Mouse (Mus musculus): ENCODE results near the gene Esx1.

Esx1 gene

DNA sequence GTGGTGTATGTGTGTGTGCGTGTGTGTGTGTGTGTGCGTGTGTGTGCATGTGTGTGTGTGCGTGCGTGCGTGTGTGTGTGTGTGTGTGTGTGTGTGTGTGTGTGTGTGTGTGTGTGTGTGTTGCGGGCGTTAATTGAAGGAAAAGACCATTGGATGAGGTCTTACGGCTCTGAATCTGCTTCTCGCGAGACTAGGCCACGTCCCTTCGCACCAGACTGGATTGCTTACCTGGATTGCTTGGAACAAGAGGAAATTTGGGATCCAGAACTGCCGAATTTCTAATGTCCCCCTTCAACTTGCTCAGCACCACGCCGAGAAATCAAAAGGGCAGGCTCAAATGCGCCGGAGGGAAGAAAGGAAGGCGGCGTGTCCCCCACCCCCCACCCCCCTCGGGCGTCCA lies at the start of gene Esx1:
Gene Esx1, minus strand, starts transcription at position 366 of the 400 bp plus-strand sequence.
- DNase-seq (ENCODE audit: extremely low spot score, low read depth, low spot score), result no peak

DNA sequence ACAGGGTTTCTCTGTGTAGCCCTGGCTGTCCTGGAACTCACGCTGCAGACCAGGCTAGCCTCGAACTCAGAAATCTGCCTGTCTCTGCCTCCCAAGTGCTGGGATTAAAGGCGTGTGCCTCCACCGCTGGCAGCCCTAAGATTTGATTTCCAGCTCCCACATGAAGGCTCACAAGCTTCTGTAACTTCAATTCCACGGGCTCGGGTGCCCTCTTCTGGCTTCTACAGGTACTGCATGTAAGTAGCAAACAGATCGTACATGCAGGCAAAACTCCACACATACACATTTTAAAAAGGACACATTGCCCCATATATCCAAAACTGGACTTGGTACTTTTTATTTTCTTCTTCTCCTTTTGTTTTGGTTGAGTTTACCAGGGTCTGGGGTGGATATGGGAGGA lies 48.1 kb upstream of the Esx1 start:
- DNase-seq (ENCODE audit: extremely low spot score, low read depth, low spot score), result no peak

- DNase-seq (ENCODE audit: extremely low spot score, low read depth, low spot score), result no peak
Observed at GRCm38 (mm10) chrX:137167658-137168057, 45.8 kb upstream of the Esx1 start.

GRCm38 (mm10) chrX:137165621-137166020 lies 43.7 kb upstream of the Esx1 start:
- no peak for DNase-seq (ENCODE audit: extremely low spot score, low read depth, low spot score)

- DNase-seq (ENCODE audit: extremely low spot score, low read depth, low spot score), result no peak
Observed at GRCm38 (mm10) chrX:137162700-137163099, 40.8 kb upstream of the Esx1 start.

DNA sequence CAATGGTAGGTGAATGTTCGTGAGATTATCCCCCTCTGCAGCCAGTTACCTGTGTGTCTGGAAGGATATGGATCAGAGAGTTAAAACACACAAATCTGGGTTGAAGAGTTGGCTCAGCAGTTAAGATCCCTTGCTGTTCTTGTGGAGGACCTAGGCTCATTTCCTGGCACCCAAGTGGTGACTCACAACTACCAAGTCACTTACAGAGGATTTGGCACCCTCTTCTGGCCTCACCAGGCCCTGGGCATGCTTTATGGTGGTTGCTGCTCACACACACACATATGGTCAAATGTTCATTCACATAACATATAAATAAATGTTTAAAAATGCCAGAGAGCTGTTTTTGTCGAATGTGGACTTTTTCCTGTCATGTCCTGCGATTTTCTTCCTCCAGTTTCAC lies 39.1 kb upstream of the Esx1 start:
- no peak for DNase-seq (ENCODE audit: extremely low spot score, low read depth, low spot score)

DNA sequence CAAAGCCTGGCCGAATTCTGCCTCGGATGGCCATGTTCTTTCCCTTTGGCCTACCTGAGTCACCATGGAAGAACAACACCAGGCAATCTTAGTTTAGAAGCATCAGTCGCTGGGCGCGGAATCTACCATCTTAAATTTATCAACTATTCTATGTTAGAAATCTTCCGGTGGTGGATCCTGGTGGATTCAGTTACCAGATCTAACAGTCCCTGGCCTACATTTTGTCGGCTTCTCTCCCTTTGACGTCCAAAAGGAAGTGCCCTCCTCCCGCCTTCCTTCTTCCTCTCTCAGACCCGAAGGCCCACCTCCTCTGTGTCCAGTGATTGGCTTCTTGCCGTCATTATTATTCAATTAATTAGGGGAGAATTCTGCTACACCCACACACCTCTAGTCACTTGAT lies 27.2 kb upstream of the Esx1 start:
- no peak for DNase-seq (ENCODE audit: extremely low spot score, low read depth, low spot score)

- no peak for DNase-seq (ENCODE audit: extremely low spot score, low read depth, low spot score)
Observed at GRCm38 (mm10) chrX:137144674-137145073, 22.8 kb upstream of the Esx1 start.

GRCm38 (mm10) chrX:137143726-137144125 lies 21.8 kb upstream of the Esx1 start:
- DNase-seq (ENCODE audit: extremely low spot score, low read depth, low spot score), result no peak

- no peak for DNase-seq (ENCODE audit: extremely low spot score, low read depth, low spot score)
Observed at GRCm38 (mm10) chrX:137142546-137142945, 20.7 kb upstream of the Esx1 start.

- DNase-seq (ENCODE audit: extremely low spot score, low read depth, low spot score), result no peak
Observed at GRCm38 (mm10) chrX:137141669-137142068, 19.8 kb upstream of the Esx1 start.

DNA sequence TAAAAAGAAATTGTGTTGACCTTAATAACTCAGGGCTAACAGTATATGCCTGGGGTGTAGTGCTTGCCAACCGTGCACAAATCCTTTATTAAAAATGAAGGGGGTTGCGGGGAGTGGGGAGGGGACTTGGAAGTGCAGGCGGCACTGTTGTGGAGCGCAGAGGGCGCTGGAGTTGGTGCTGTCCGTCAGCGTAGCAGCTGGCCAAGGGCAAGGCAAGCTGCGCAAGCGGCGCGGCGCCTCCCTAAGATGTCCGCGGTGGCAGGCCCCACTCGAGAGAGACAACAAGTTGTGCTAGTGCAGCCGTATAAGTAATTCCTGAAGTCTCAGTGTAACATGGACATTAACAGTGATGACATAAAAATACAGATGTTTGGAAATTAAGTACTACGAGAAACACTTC lies 5.7 kb upstream of the Esx1 start:
- DNase-seq (ENCODE audit: extremely low spot score, low read depth, low spot score), result no peak

- DNase-seq (ENCODE audit: extremely low spot score, low read depth, low spot score), result no peak
Observed at GRCm38 (mm10) chrX:137119675-137120423, 2.0 kb downstream of the Esx1 start.

DNA sequence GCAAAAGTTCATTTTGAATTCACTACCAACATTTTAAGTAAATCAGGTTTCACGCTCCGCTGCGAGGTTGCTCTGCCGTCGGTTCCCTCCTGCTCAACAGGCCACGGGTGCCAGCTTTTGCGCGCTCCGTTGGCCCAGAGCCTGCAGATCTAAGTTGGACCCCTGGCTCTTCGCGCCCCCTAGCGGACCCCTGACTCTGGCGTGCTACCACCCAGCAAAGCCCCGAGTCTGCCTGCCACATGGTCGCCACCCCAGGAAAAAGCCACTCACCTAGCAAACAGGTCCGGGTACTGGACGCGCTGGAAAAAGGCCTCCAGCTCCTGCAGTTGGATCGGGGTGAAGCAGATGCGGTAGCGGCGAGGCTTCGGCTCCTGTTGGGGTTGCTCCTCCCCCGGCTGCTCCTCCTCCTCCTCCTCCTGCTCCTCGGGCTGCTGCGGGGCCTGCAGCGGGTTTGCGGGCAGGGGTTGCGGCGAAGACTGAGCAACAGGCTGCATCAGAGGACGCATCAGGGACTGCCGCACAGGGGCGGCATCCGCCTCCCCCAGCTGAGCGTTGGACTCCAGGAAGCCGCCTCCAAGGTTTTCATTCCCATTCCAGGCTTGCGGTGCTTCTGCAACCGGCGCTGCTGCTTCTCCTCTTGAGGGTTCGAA lies 3.7 kb downstream of the Esx1 start:
- DNase-seq (ENCODE audit: extremely low spot score, low read depth, low spot score), result no peak

DNA sequence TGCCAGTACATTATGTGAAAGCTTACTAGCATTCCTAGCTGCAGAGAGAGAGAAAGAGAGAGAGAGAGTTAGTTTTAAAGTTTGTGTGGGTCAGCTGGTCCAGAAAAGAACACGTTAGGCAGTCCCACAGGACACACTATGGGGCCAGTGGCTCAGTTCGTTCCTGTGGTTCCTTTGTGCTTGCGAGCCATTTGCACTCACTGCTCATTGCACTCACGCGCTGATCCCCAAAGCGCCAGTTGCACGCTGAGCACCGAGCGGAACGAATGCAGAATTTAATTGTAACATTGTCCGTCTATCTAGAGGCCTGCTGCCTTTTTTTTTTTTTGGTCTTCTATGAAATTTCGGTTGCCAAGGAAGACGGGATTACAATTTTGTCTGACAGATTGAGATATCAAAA lies 15.4 kb downstream of the Esx1 start:
- DNase-seq (ENCODE audit: extremely low spot score, low read depth, low spot score), result no peak

- no peak for DNase-seq (ENCODE audit: extremely low spot score, low read depth, low spot score)
Observed at GRCm38 (mm10) chrX:137104531-137104930, 17.4 kb downstream of the Esx1 start.
